Mouse (Mus musculus): ENCODE results near the gene Tenm2.

DNA sequence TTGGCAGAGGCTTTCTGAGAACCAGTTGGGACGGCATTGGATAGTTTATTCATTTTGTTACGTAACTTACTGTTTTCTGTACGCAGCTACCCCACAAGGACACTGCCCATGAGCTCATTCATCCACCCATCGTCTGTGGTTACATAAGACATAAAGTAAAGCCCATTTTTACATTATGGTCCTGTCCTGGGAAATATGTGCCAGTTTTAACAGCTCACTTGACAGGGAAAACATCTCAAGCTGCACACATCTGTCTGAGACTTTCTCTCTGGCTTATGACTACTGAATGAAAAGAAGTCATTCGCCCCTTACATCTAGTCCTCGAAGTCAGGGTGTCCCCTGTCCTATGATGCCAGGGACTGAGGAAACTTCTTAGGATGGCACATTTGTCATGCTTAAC is 884.4 kb downstream of the Tenm2 start:
- TF ChIP-seq POLR2A (IDR thresholded peaks at IDR 0.05; ENCODE audit: low read depth, low read length) (no peak), CTCF (IDR thresholded peaks at IDR 0.05; ENCODE audit: extremely low read depth, insufficient read length, insufficient replicate concordance, low read depth, low read length) (no peak)

All from small intestine, adult 2 months (tissue).